Mouse (Mus musculus): Measurements from ENCODE around the gene Gm20425.

Gene Gm20425

GRCm38 (mm10) chr9:103232232-103233005 lies 2.3 kb upstream of the Gm20425 start:
- TF ChIP-seq GATA4 (IDR thresholded peaks at IDR 0.05; ENCODE audit: insufficient replicate concordance, low read length) = no peak

GRCm38 (mm10) chr9:103229037-103229867 lies 855 bp downstream of the Gm20425 start:
- TF ChIP-seq GATA4 (IDR thresholded peaks at IDR 0.05; ENCODE audit: insufficient replicate concordance, low read length) = no peak

- peak; percentile 90; the same call in 1 of the 2 replicates for TF ChIP-seq GATA4 (IDR thresholded peaks at IDR 0.05; ENCODE audit: insufficient replicate concordance, low read length)
Observed at GRCm38 (mm10) chr9:103228370-103229003, 1.6 kb downstream of the Gm20425 start.

- TF ChIP-seq GATA4 (IDR thresholded peaks at IDR 0.05; ENCODE audit: insufficient replicate concordance, low read length) = no peak
Observed at GRCm38 (mm10) chr9:103227760-103228159, 2.3 kb downstream of the Gm20425 start.

GRCm38 (mm10) chr9:103226806-103227205 lies 3.3 kb downstream of the Gm20425 start:
- TF ChIP-seq GATA4 (IDR thresholded peaks at IDR 0.05; ENCODE audit: insufficient replicate concordance, low read length) = no peak

- no peak for TF ChIP-seq GATA4 (IDR thresholded peaks at IDR 0.05; ENCODE audit: insufficient replicate concordance, low read length)
Observed at GRCm38 (mm10) chr9:103225464-103225863, 4.6 kb downstream of the Gm20425 start.

GRCm38 (mm10) chr9:103224721-103225120 lies 5.4 kb downstream of the Gm20425 start:
- TF ChIP-seq GATA4 (IDR thresholded peaks at IDR 0.05; ENCODE audit: insufficient replicate concordance, low read length) = no peak

GRCm38 (mm10) chr9:103214281-103214680 lies 15.8 kb downstream of the Gm20425 start:
- TF ChIP-seq GATA4 (IDR thresholded peaks at IDR 0.05; ENCODE audit: insufficient replicate concordance, low read length) = no peak

GRCm38 (mm10) chr9:103213631-103214030 lies 16.5 kb downstream of the Gm20425 start:
- no peak for TF ChIP-seq GATA4 (IDR thresholded peaks at IDR 0.05; ENCODE audit: insufficient replicate concordance, low read length)

- TF ChIP-seq GATA4 (IDR thresholded peaks at IDR 0.05; ENCODE audit: insufficient replicate concordance, low read length) = no peak
Observed at GRCm38 (mm10) chr9:103212654-103213420, 17.3 kb downstream of the Gm20425 start.

- TF ChIP-seq GATA4 (IDR thresholded peaks at IDR 0.05; ENCODE audit: insufficient replicate concordance, low read length) = no peak
Observed at GRCm38 (mm10) chr9:103208802-103209423, 21.2 kb downstream of the Gm20425 start.

- no peak for TF ChIP-seq GATA4 (IDR thresholded peaks at IDR 0.05; ENCODE audit: insufficient replicate concordance, low read length)
Observed at GRCm38 (mm10) chr9:103207846-103208245, 22.3 kb downstream of the Gm20425 start.

- no peak for TF ChIP-seq GATA4 (IDR thresholded peaks at IDR 0.05; ENCODE audit: insufficient replicate concordance, low read length)
Observed at GRCm38 (mm10) chr9:103205786-103206185, 24.3 kb downstream of the Gm20425 start.

- peak; percentile 60; the same call in 1 of the 2 replicates for TF ChIP-seq GATA4 (IDR thresholded peaks at IDR 0.05; ENCODE audit: insufficient replicate concordance, low read length)
Observed at GRCm38 (mm10) chr9:103201561-103202260, 28.4 kb downstream of the Gm20425 start, which contains the start of gene Srprb. Gene Srprb, minus strand, starts transcription at chr9:103202137.
